Mouse (Mus musculus) lung, postnatal 0 days (tissue): ENCODE data around the gene Chd5. TPM values are rescaled to one million over a fixed set of nuclear protein-coding genes. Genes with fewer than 3 reads are reported as not detected.

Source experiments
- ATAC-seq: fragments of 200-750 bp; cut with Nextera tagmentation; 2 replicates; pipeline ENCODE4 v1.8.0; 2017; ENCODE audit warnings: moderate library complexity
- DNase-seq: peaks from one replicate; pipeline ENCODE4 v3.0.0-alpha.2; 2016; ENCODE audit warnings: low spot score
- H3K27ac ChIP-seq: fragments of 300-500 bp; sonication (generic); 2 replicates; pipeline ENCODE4 v1.5.1; 2014; ENCODE audit warnings: antibody characterized with exemption, mild to moderate bottlenecking, low read length, mixed read lengths
- H3K27me3 ChIP-seq: fragments of 300-500 bp; sonication (generic); replicated peaks from 2 replicates; pipeline ENCODE4 v1.6.1; 2014; ENCODE audit warnings: low read length, mixed read lengths; ENCODE audit not compliant: insufficient read depth
- H3K36me3 ChIP-seq: fragments of 300-500 bp; sonication (generic); 2 replicates; pipeline ENCODE4 v1.6.1; 2014; ENCODE audit warnings: low read length, mixed read lengths; ENCODE audit not compliant: insufficient read depth
- H3K4me1 ChIP-seq: fragments of 300-500 bp; sonication (generic); 2 replicates; pipeline ENCODE4 v1.6.1; 2014; ENCODE audit warnings: antibody characterized with exemption, low read depth, low read length, mixed read lengths; ENCODE audit not compliant: insufficient read depth
- H3K4me2 ChIP-seq: fragments of 300-500 bp; sonication (generic); replicated peaks from 2 replicates; pipeline ENCODE4 v1.6.1; 2014; ENCODE audit warnings: low read depth, mild to moderate bottlenecking, low read length, moderate library complexity, mixed read lengths
- H3K4me3 ChIP-seq: fragments of 300-500 bp; sonication (generic); 2 replicates; pipeline ENCODE4 v1.5.1; 2014; ENCODE audit warnings: low read depth, low read length
- H3K9ac ChIP-seq: fragments of 300-500 bp; sonication (generic); replicated peaks from 2 replicates; pipeline ENCODE4 v1.6.1; 2014; ENCODE audit warnings: low read depth, mild to moderate bottlenecking
- H3K9me3 ChIP-seq: fragments of 300-500 bp; sonication (generic); 2 replicates; pipeline ENCODE4 v1.6.1; 2016; ENCODE audit warnings: low read length, mixed read lengths
- CTCF ChIP-seq: IDR thresholded peaks from 2 replicates; pipeline ENCODE4 v1.5.1; 2016; ENCODE audit warnings: antibody characterized with exemption, mild to moderate bottlenecking
- EP300 ChIP-seq: IDR thresholded peaks from 2 replicates; pipeline ENCODE4 v1.6.1; 2016; ENCODE audit warnings: antibody characterized with exemption, mild to moderate bottlenecking, control low read depth
- WGBS: fragments of 180-500 bp; shearing (Covaris S2); extraction: QIAGEN DNeasy Blood & Tissue Kit; methylation state at CpG from one replicate; pipeline ENCODE4 v1.1.7; 2014; 5-methylcytosine and 5-hydroxymethylcytosine counted together
- polyA plus RNA-seq: library from polyadenylated mRNA; unstranded; fragments of >200 nt; fragmentation: Nextera tagmentation; extraction: Ambion mirVana; gene quantifications from 2 replicates; pipeline ENCODE4 v1.2.1, GENCODE M21; 2015

Chd5 gene
- polyA plus RNA-seq, 1 experiment from 2014 or later, result 0.07 TPM

GRCm38 (mm10) chr4:152423576-152423975 is 85.1 kb downstream of the Chd5 start:
- Histone ChIP-seq H3K27ac (no peak overlapping the region), H3K27me3 (no peaks in the 10 kb centered on the region), H3K36me3 (no peaks in the 10 kb centered on the region), H3K4me3 (no peak overlapping the region), H3K9me3 (no peaks in the 10 kb centered on the region), H3K4me2 (no peak overlapping the region), H3K4me1 (no peaks in the 10 kb centered on the region), H3K9ac (no peak overlapping the region)
- ATAC-seq (no peak), DNase-seq (no peak)
- TF ChIP-seq CTCF, result no peak
- no peak for TF ChIP-seq EP300
- WGBS, result 80% methylated on average over 6 of the region's 6 CpGs

GRCm38 (mm10) chr4:152424341-152424740 is 85.9 kb downstream of the Chd5 start:
- Histone ChIP-seq H3K4me1 (no peaks in the 10 kb centered on the region), H3K27me3 (no peaks in the 10 kb centered on the region), H3K9me3 (no peaks in the 10 kb centered on the region), H3K4me2 (no peak overlapping the region), H3K9ac (no peak overlapping the region), H3K27ac (no peak overlapping the region), H3K4me3 (no peak overlapping the region), H3K36me3 (no peaks in the 10 kb centered on the region)
- DNase-seq, result peak; percentile 41
- no peak for TF ChIP-seq CTCF
- no peak for TF ChIP-seq EP300
- ATAC-seq, result no peak
- WGBS, result 38% methylated on average over 4 of the region's 4 CpGs

- Histone ChIP-seq H3K9ac (no peak overlapping the region), H3K4me1 (no peaks in the 10 kb centered on the region), H3K36me3 (no peaks in the 10 kb centered on the region), H3K4me2 (no peak overlapping the region), H3K4me3 (no peak overlapping the region), H3K9me3 (no peaks in the 10 kb centered on the region), H3K27me3 (no peaks in the 10 kb centered on the region), H3K27ac (no peak overlapping the region)
- no peak for TF ChIP-seq EP300
- peak; percentile 63 for TF ChIP-seq CTCF
- 64% methylated on average over 5 of the region's 5 CpGs for WGBS
- DNase-seq (no peak), ATAC-seq (no peak)
Measured at GRCm38 (mm10) chr4:152424922-152425321, 86.5 kb downstream of the Chd5 start.

GRCm38 (mm10) chr4:152428259-152428658 is 89.8 kb downstream of the Chd5 start:
- no peak for DNase-seq
- no peaks in the 10 kb centered on the region for H3K9me3 ChIP-seq
- WGBS, result 53% methylated on average over 8 of the region's 8 CpGs
- no peaks in the 10 kb centered on the region for H3K27me3 ChIP-seq
- H3K27ac ChIP-seq, result no peak overlapping the region
- no peaks in the 10 kb centered on the region for H3K4me1 ChIP-seq
- TF ChIP-seq EP300, result no peak
- no peaks in the 10 kb centered on the region for H3K36me3 ChIP-seq
- no peak for ATAC-seq
- no peak overlapping the region for H3K4me2 ChIP-seq
- H3K4me3 ChIP-seq, result no peak overlapping the region
- H3K9ac ChIP-seq, result no peak overlapping the region

GRCm38 (mm10) chr4:152432308-152432707 is 93.9 kb downstream of the Chd5 start:
- H3K27me3 ChIP-seq, result no peaks in the 10 kb centered on the region
- no peak overlapping the region for H3K4me2 ChIP-seq
- H3K4me1 ChIP-seq, result no peaks in the 10 kb centered on the region
- no peak overlapping the region for H3K9ac ChIP-seq
- no peaks in the 10 kb centered on the region for H3K36me3 ChIP-seq
- DNase-seq (no peak), ATAC-seq (no peak)
- no peaks in the 10 kb centered on the region for H3K9me3 ChIP-seq
- WGBS, result 59% methylated on average over 5 of the region's 5 CpGs
- H3K27ac ChIP-seq, result no peak overlapping the region
- H3K4me3 ChIP-seq, result no peak overlapping the region
- peak; percentile 75 for TF ChIP-seq CTCF
- TF ChIP-seq EP300, result no peak

GRCm38 (mm10) chr4:152434836-152435235 is 96.4 kb downstream of the Chd5 start:
- DNase-seq (peak; percentile 84), ATAC-seq (peak; percentile 85)
- H3K4me1 ChIP-seq, result no peaks in the 10 kb centered on the region
- no peak overlapping the region for H3K9ac ChIP-seq
- WGBS, result 3% methylated on average over 9 of the region's 9 CpGs
- H3K9me3 ChIP-seq, result no peaks in the 10 kb centered on the region
- H3K4me3 ChIP-seq, result no peak overlapping the region
- no peak overlapping the region for H3K27ac ChIP-seq
- TF ChIP-seq CTCF (peak; percentile 86), EP300 (no peak)
- 0 out of 2 replicates have a peak overlapping the region, but pooled peaks have one; percentile 5 for H3K4me2 ChIP-seq
- no peaks in the 10 kb centered on the region for H3K27me3 ChIP-seq
- no peaks in the 10 kb centered on the region for H3K36me3 ChIP-seq

GRCm38 (mm10) chr4:152435255-152435654 is 96.8 kb downstream of the Chd5 start:
- Histone ChIP-seq H3K4me1 (no peaks in the 10 kb centered on the region), H3K27ac (no peak overlapping the region), H3K4me2 (0 out of 2 replicates have a peak overlapping the region, but pooled peaks have one; percentile 5), H3K4me3 (no peak overlapping the region), H3K27me3 (no peaks in the 10 kb centered on the region), H3K9ac (no peak overlapping the region), H3K9me3 (no peaks in the 10 kb centered on the region), H3K36me3 (no peaks in the 10 kb centered on the region)
- DNase-seq (peak; percentile 65), ATAC-seq (peak; percentile 67)
- TF ChIP-seq EP300 (no peak), CTCF (peak; percentile 85)
- 13% methylated on average over 10 of the region's 10 CpGs for WGBS

Other genes with a start within 250 kb of the Chd5 start
- gene Tnfrsf25, start 222.7 kb upstream of the Chd5 start, polyA plus RNA-seq, result 1.2 and 1.4 TPM in 2 replicates
- 2.0 and 3.1 TPM in 2 replicates for gene Espn, start 186.3 kb upstream of the Chd5 start, polyA plus RNA-seq
- gene Hes2, start 179.8 kb upstream of the Chd5 start, polyA plus RNA-seq, result 0.26 and 0.33 TPM in 2 replicates
- gene Acot7, start 160.5 kb upstream of the Chd5 start, polyA plus RNA-seq, result 59.2 and 63.4 TPM in 2 replicates
- 11.1 and 12.3 TPM in 2 replicates for gene Gpr153, start 64.4 kb upstream of the Chd5 start, polyA plus RNA-seq
- gene Hes3, start 47.0 kb upstream of the Chd5 start, polyA plus RNA-seq, result not detected in 2 replicates
- gene Icmt, start 41.4 kb upstream of the Chd5 start, polyA plus RNA-seq, result 16.9 and 18.9 TPM in 2 replicates
- gene Rnf207, start 19.7 kb upstream of the Chd5 start, polyA plus RNA-seq, result 0.53 and 0.70 TPM in 2 replicates
- 265 and 266 TPM in 2 replicates for gene Rpl22, start 12.9 kb upstream of the Chd5 start, polyA plus RNA-seq
- gene Nphp4, start 138.1 kb downstream of the Chd5 start, polyA plus RNA-seq, result 0.75 and 0.95 TPM in 2 replicates
- 2.6 and 2.9 TPM in 2 replicates for gene Kcnab2, start 139.2 kb downstream of the Chd5 start, polyA plus RNA-seq